Comparison of ENCODE assay signal across 8 mouse cellular contexts in the genomic region with DNA sequence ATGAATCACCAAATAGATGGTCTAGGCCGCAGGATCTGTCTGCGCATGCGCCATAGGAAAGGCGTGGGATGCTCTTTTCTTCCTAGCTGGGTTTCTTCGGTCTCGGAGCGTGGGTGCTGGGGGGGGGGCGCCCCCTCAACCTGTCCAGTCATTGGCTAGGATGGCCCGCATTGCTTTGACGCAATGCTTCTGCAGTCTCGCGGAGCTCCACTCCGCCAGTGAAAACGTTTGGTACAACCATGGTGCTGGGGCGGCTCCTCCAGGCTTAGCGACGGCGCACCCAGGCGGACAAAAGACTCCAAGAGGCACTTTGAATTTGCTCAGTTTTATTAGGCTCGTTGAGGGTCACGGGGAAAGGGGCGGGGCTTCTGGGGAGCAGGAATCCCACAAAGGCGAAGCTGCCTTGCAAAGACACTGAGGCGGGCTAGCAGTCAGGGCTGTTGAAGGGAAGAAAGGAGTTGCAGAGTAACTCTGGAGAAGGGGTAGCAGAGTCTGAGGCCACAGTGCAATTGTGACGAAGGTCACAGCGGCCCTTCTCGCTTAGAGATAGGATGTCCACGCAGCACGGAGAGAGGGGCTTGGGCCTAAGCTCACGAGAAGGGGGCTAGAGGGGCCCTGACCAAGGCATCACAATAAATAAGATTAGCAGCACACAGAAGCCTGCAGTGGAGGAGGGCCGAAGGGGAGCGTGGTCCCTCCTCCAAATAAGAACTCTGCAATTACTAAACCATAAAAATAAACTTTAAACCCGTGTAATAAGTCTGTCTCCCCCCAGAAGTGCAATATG. TPM values are rescaled to one million over a fixed set of nuclear protein-coding genes. Genes with fewer than 3 reads are reported as not detected.
DNase-seq lines count a peak whose midpoint lies in the region; ATAC-seq lines count a peak whose summit lies in the region.

No protein-coding gene starts in this region.

- peak; percentile 98 for ATAC-seq in embryonic facial prominence, embryonic 13.5 days (ENCODE audit: insufficient number of reproducible peaks, insufficient read depth, low FRiP score, low TSS enrichment, low read depth)
- ATAC-seq in midbrain, embryonic 12.5 days (ENCODE audit: low FRiP score, low read depth) = peak; percentile 99

- DNase-seq in 3134 (ENCODE audit: extremely low read depth, insufficient read length, low spot score) = peak; percentile 88
- DNase-seq in adrenal gland, postnatal 4 days (ENCODE audit: low spot score in 2 of 2) = peak; percentile 56 to 76
- peak; percentile 92 to 95 for DNase-seq in heart, adult 18-20 months
- peak; percentile 88 for DNase-seq in kidney, adult 18-20 months
- DNase-seq in limb, embryonic 10.5 days (ENCODE audit: low spot score) = peak; percentile 82
- peak; percentile 93 for DNase-seq in skeletal muscle tissue, adult 2 months (ENCODE audit: low read depth, low spot score)

- peak overlapping the region; percentile 58 for H3K4me2 ChIP-seq in embryonic facial prominence, embryonic 13.5 days
- H3K4me2 ChIP-seq in midbrain, embryonic 12.5 days (replicated peaks) = peak overlapping the region; percentile 47

- peaks cover 19% of the 10 kb centered on the region for H3K36me3 ChIP-seq in embryonic facial prominence, embryonic 13.5 days
- peaks cover 33% of the 10 kb centered on the region for H3K36me3 ChIP-seq in limb, embryonic 10.5 days
- H3K36me3 ChIP-seq in midbrain, embryonic 12.5 days = peaks cover 14% of the 10 kb centered on the region; the same call in 1 of the 2 replicates

- peaks cover 61% of the 10 kb centered on the region for H3K27me3 ChIP-seq in embryonic facial prominence, embryonic 13.5 days
- peaks cover 88% of the 10 kb centered on the region for H3K27me3 ChIP-seq in limb, embryonic 10.5 days (ENCODE audit: low read depth, poor library complexity, severe bottlenecking)
- H3K27me3 ChIP-seq in midbrain, embryonic 12.5 days = peaks cover 61% of the 10 kb centered on the region

- H3K9ac ChIP-seq in embryonic facial prominence, embryonic 13.5 days = peak overlapping the region; percentile 71
- H3K9ac ChIP-seq in midbrain, embryonic 12.5 days (replicated peaks) = peak overlapping the region; percentile 52

- H3K27ac ChIP-seq in embryonic facial prominence, embryonic 13.5 days = peak overlapping the region; percentile 95
- peak overlapping the region; percentile 90 for H3K27ac ChIP-seq in limb, embryonic 10.5 days
- peak overlapping the region; percentile 95 for H3K27ac ChIP-seq in midbrain, embryonic 12.5 days (replicated peaks)

- 11% methylated on average over 32 of the region's 33 CpGs for WGBS in embryonic facial prominence, embryonic 13.5 days
- WGBS in limb, embryonic 10.5 days = 10% methylated on average over 33 of the region's 33 CpGs
- 17% methylated on average over 33 of the region's 33 CpGs for whole genome bisulfite sequencing in midbrain, embryonic 12.5 days

- H3K4me3 ChIP-seq in embryonic facial prominence, embryonic 13.5 days = peak overlapping the region; percentile 29
- peak overlapping the region; percentile 43 for H3K4me3 ChIP-seq in limb, embryonic 10.5 days
- peak overlapping the region; percentile 33 for H3K4me3 ChIP-seq in midbrain, embryonic 12.5 days

- H3K4me1 ChIP-seq in embryonic facial prominence, embryonic 13.5 days = peaks cover 10% of the 10 kb centered on the region
- H3K4me1 ChIP-seq in limb, embryonic 10.5 days = peaks cover 7% of the 10 kb centered on the region; the same call in 1 of the 2 replicates
- peaks cover 18% of the 10 kb centered on the region for H3K4me1 ChIP-seq in midbrain, embryonic 12.5 days

- H3K9me3 ChIP-seq in embryonic facial prominence, embryonic 13.5 days = no peaks in the 10 kb centered on the region
- no peaks in the 10 kb centered on the region for H3K9me3 ChIP-seq in limb, embryonic 10.5 days (replicated peaks)
- H3K9me3 ChIP-seq in midbrain, embryonic 12.5 days = no peaks in the 10 kb centered on the region

RNA-seq across cellular contexts. Expression of gene Tspyl2, which starts 5.5 kb away (rescaled TPM):
- total RNA-seq in adrenal gland, postnatal 4 days (2021) = 10 to 100 TPM; 53.5 to 55.2 TPM
- polyA plus RNA-seq in embryonic facial prominence, embryonic 13.5 days (2015; fragmentation: Nextera tagmentation; extraction: Ambion mirVana) = 42.7 and 43.6 TPM in 2 replicates
- 10 to 100 TPM in 1 of 2 experiments, 1 to 10 TPM in 1; 9.4 to 14.8 TPM for total RNA-seq in heart, adult 18-20 months (2021)
- 29.4 and 32.5 TPM in 2 replicates for polyA plus RNA-seq in limb, embryonic 10.5 days (2016; fragmentation: Nextera tagmentation; extraction: Ambion mirVana)
- polyA plus RNA-seq in midbrain, embryonic 12.5 days (2016; fragmentation: Nextera tagmentation; extraction: Ambion mirVana) = 48.8 and 57.3 TPM in 2 replicates

RNA-seq across cellular contexts. Expression of gene Kantr, which starts 9.4 kb away (rescaled TPM):
- 10 to 100 TPM; 11.7 to 12.7 TPM for total RNA-seq in adrenal gland, postnatal 4 days (2021)
- polyA plus RNA-seq in embryonic facial prominence, embryonic 13.5 days (2015; fragmentation: Nextera tagmentation; extraction: Ambion mirVana) = 22.7 and 23.8 TPM in 2 replicates
- 1 to 10 TPM; 2.7 to 5.7 TPM for total RNA-seq in heart, adult 18-20 months (2021)
- 15.1 and 21.9 TPM in 2 replicates for polyA plus RNA-seq in limb, embryonic 10.5 days (2016; fragmentation: Nextera tagmentation; extraction: Ambion mirVana)
- polyA plus RNA-seq in midbrain, embryonic 12.5 days (2016; fragmentation: Nextera tagmentation; extraction: Ambion mirVana) = 20.0 and 20.7 TPM in 2 replicates

RNA-seq across cellular contexts. Expression of gene Gpr173, which starts 31.8 kb away (rescaled TPM):
- total RNA-seq in adrenal gland, postnatal 4 days (2021) = 1 to 10 TPM; 6.2 to 7.1 TPM
- 3.3 and 3.6 TPM in 2 replicates for polyA plus RNA-seq in embryonic facial prominence, embryonic 13.5 days (2015; fragmentation: Nextera tagmentation; extraction: Ambion mirVana)
- under 1 TPM; 0.51 to 0.74 TPM for total RNA-seq in heart, adult 18-20 months (2021)
- 3.6 and 4.1 TPM in 2 replicates for polyA plus RNA-seq in limb, embryonic 10.5 days (2016; fragmentation: Nextera tagmentation; extraction: Ambion mirVana)
- polyA plus RNA-seq in midbrain, embryonic 12.5 days (2016; fragmentation: Nextera tagmentation; extraction: Ambion mirVana) = 8.6 and 9.5 TPM in 2 replicates

Comparison
In these comparisons a context has a peak if more than half of its experiments do, and no peak if none do; other contexts are left out.
1. Peak in every context shown above with its lines: DNase-seq, ATAC-seq, H3K4me3 ChIP-seq and H3K27ac ChIP-seq.